Mouse (Mus musculus) erythroblast, embryonic 14.5 days (primary cell): ENCODE results near the gene Renbp.

Experiments used
- GATA1 ChIP-seq: IDR thresholded peaks from 2 replicates; pipeline ENCODE4 v1.6.1; 2012; ENCODE audit warnings: low read length, inconsistent platforms, mixed read lengths
- TAL1 ChIP-seq: IDR thresholded peaks from 3 replicates; pipeline ENCODE4 v1.6.1; 2012; ENCODE audit warnings: low read length, inconsistent platforms, mixed read lengths

GRCm38 (mm10) chrX:73967177-73968075 is 36.8 kb upstream of the Renbp start:
- TF ChIP-seq GATA1: no peak
- TF ChIP-seq TAL1: no peak
